Mouse (Mus musculus) liver, adult 2 months (tissue): ENCODE data around the gene Brd2. TPM values are rescaled to one million over a fixed set of nuclear protein-coding genes. Genes with fewer than 3 reads are reported as not detected.

ENCODE experiments used
- DNase-seq: peaks from one replicate; pipeline ENCODE4 v3.0.0-alpha.2; 2011; ENCODE audit warnings: low read depth, low spot score; ENCODE audit errors: extremely low read depth
- H3K27ac ChIP-seq: fragments of 200-500 bp; replicated peaks from 2 replicates; pipeline ENCODE4 v1.5.1; 2012; ENCODE audit warnings: low read depth, mild to moderate bottlenecking, control low read depth, inconsistent platforms, low read length; ENCODE audit not compliant: insufficient read depth
- H3K27me3 ChIP-seq: fragments of 200-500 bp; 2 replicates; pipeline ENCODE4 v1.6.1; 2012; ENCODE audit warnings: mild to moderate bottlenecking, moderate library complexity, low read length, inconsistent platforms; ENCODE audit not compliant: control insufficient read depth, insufficient read depth
- H3K36me3 ChIP-seq: fragments of 200-500 bp; 2 replicates; pipeline ENCODE4 v1.6.1; 2012; ENCODE audit warnings: low read length, inconsistent platforms; ENCODE audit not compliant: control insufficient read depth, insufficient read depth
- H3K4me1 ChIP-seq: fragments of 200-500 bp; 2 replicates; pipeline ENCODE4 v1.6.1; 2011; ENCODE audit warnings: low read length; ENCODE audit not compliant: control insufficient read depth, insufficient read depth
- H3K4me3 ChIP-seq: fragments of 200-500 bp; 2 replicates; pipeline ENCODE4 v1.5.1; 2011; ENCODE audit warnings: low read depth, mild to moderate bottlenecking, control low read depth, low read length, moderate library complexity; ENCODE audit not compliant: insufficient read depth
- H3K79me2 ChIP-seq: fragments of 200-500 bp; 2 replicates; pipeline ENCODE4 v1.6.1; 2012; ENCODE audit warnings: inconsistent platforms, mild to moderate bottlenecking, low read length, moderate library complexity; ENCODE audit not compliant: control insufficient read depth, insufficient read depth
- H3K9ac ChIP-seq: fragments of 200-500 bp; 2 replicates; pipeline ENCODE4 v1.6.1; 2012; ENCODE audit warnings: low read depth, mild to moderate bottlenecking, control low read depth, inconsistent platforms, low read length
- CTCF ChIP-seq: fragments of 200-500 bp; IDR thresholded peaks from 2 replicates; pipeline ENCODE4 v1.5.1; 2011; ENCODE audit warnings: low read depth, low read length, control low read depth
- POLR2A ChIP-seq: fragments of 200-500 bp; IDR thresholded peaks from 2 replicates; pipeline ENCODE4 v1.6.1; 2011; ENCODE audit warnings: low read length, control low read depth; ENCODE audit not compliant: insufficient read depth; ENCODE audit errors: extremely low read depth
- WGBS: fragments of 180-500 bp; shearing (Covaris S2); methylation state at CpG from one replicate; pipeline ENCODE4 v1.1.7; 2018; 5-methylcytosine and 5-hydroxymethylcytosine counted together
- polyA plus RNA-seq: library from polyadenylated mRNA; depleted of rRNA; stranded (reverse); fragments of >200 nt; gene quantifications from 2 replicates; pipeline ENCODE4 v1.2.3, GENCODE M21; 2012
- total RNA-seq: library from RNA; depleted of rRNA; stranded (reverse); fragments of >200 nt; gene quantifications from 2 replicates; pipeline ENCODE4 v1.2.3, GENCODE M21; 2014

Brd2 gene
- total and polyA plus RNA-seq, 2 experiments, result 39.0 to 76.9 TPM

- TF ChIP-seq CTCF, result no peak
- no peak for TF ChIP-seq POLR2A
- 68% methylated on average over 7 of the region's 7 CpGs for WGBS
These were observed 15.1 kb downstream of the Brd2 start for GRCm38 (mm10) chr17:34107109-34107867.

GRCm38 (mm10) chr17:34106555-34106954 lies 15.9 kb downstream of the Brd2 start:
- H3K27ac ChIP-seq, result no peak overlapping the region
- H3K4me1 ChIP-seq, result peaks cover 5% of the 10 kb centered on the region; the same call in 1 of the 2 replicates
- H3K27me3 ChIP-seq, result no peaks in the 10 kb centered on the region
- TF ChIP-seq POLR2A, result no peak
- no peak for TF ChIP-seq CTCF
- H3K9ac ChIP-seq, result no peak overlapping the region
- H3K36me3 ChIP-seq, result peaks cover 10% of the 10 kb centered on the region
- no peaks in the 10 kb centered on the region for H3K79me2 ChIP-seq
- WGBS, result 93% methylated on average over 7 of the region's 7 CpGs
- DNase-seq, result no peak
- no peak overlapping the region for H3K4me3 ChIP-seq

More at GRCm38 (mm10) chr17:34107109-34107867, 15.1 kb downstream of the Brd2 start:
- DNase-seq, result peak; percentile 58
- H3K79me2 ChIP-seq, result no peaks in the 10 kb centered on the region
- H3K4me1 ChIP-seq, result peaks cover 2% of the 10 kb centered on the region; the same call in 1 of the 2 replicates
- H3K36me3 ChIP-seq, result peaks cover 17% of the 10 kb centered on the region
- no peak overlapping the region for H3K4me3 ChIP-seq
- H3K27me3 ChIP-seq, result no peaks in the 10 kb centered on the region
- no peak overlapping the region for H3K9ac ChIP-seq
- no peak overlapping the region for H3K27ac ChIP-seq

- peak; percentile 12 for DNase-seq
- H3K27ac ChIP-seq, result no peak overlapping the region
- H3K9ac ChIP-seq, result no peak overlapping the region
- no peaks in the 10 kb centered on the region for H3K79me2 ChIP-seq
- H3K4me3 ChIP-seq, result no peak overlapping the region
- H3K36me3 ChIP-seq, result no peaks in the 10 kb centered on the region
- peaks cover 5% of the 10 kb centered on the region; the same call in 1 of the 2 replicates for H3K4me1 ChIP-seq
- no peaks in the 10 kb centered on the region for H3K27me3 ChIP-seq
- TF ChIP-seq CTCF (no peak), POLR2A (no peak)
- WGBS, result 86% methylated on average over 9 of the region's 9 CpGs
These were observed 17.6 kb downstream of the Brd2 start for GRCm38 (mm10) chr17:34104804-34105203.

- Histone ChIP-seq H3K27ac (no peak overlapping the region), H3K27me3 (no peaks in the 10 kb centered on the region), H3K79me2 (no peaks in the 10 kb centered on the region), H3K9ac (no peak overlapping the region), H3K36me3 (no peaks in the 10 kb centered on the region), H3K4me1 (peaks cover 5% of the 10 kb centered on the region; the same call in 1 of the 2 replicates), H3K4me3 (no peak overlapping the region)
- TF ChIP-seq CTCF (no peak), POLR2A (no peak)
- peak; percentile 74 for DNase-seq
- WGBS, result 15% methylated on average over 6 of the region's 6 CpGs
These were observed 19.6 kb downstream of the Brd2 start for GRCm38 (mm10) chr17:34102831-34103230.

- DNase-seq, result peak; percentile 62
- Histone ChIP-seq H3K79me2 (no peaks in the 10 kb centered on the region), H3K9ac (peak overlapping the region; percentile 58; the same call in 1 of the 2 replicates), H3K4me3 (peak overlapping the region; percentile 47; the same call in 1 of the 2 replicates), H3K27ac (no peak overlapping the region; the same call in 1 of the 2 replicates), H3K36me3 (no peaks in the 10 kb centered on the region), H3K4me1 (peaks cover 5% of the 10 kb centered on the region; the same call in 1 of the 2 replicates), H3K27me3 (no peaks in the 10 kb centered on the region)
- WGBS, result 17% methylated on average over 12 of the region's 12 CpGs
- no peak for TF ChIP-seq POLR2A
- peak; percentile 73 for TF ChIP-seq CTCF
These were observed 20.8 kb downstream of the Brd2 start for GRCm38 (mm10) chr17:34101604-34102032.

- Histone ChIP-seq H3K4me3 (no peak overlapping the region), H3K27me3 (no peaks in the 10 kb centered on the region), H3K9ac (no peak overlapping the region), H3K36me3 (no peaks in the 10 kb centered on the region), H3K79me2 (no peaks in the 10 kb centered on the region), H3K27ac (no peak overlapping the region), H3K4me1 (peaks cover 5% of the 10 kb centered on the region; the same call in 1 of the 2 replicates)
- WGBS, result 30% methylated on average over 5 of the region's 5 CpGs
- DNase-seq, result no peak
- TF ChIP-seq POLR2A (no peak), CTCF (no peak)
These were observed 21.2 kb downstream of the Brd2 start for GRCm38 (mm10) chr17:34101185-34101584.
